Mouse (Mus musculus): ENCODE results near the gene Vezt. TPM values are rescaled to one million over a fixed set of nuclear protein-coding genes. Genes with fewer than 3 reads are reported as not detected.

The Vezt gene
- polyA plus RNA-seq, 1 experiment from 2014 or later, result 8.6 TPM

GRCm38 (mm10) chr10:94072261-94072915 lies 36.8 kb upstream of the Vezt start:
- ATAC-seq (peak; percentile 70), DNase-seq (peak; percentile 67)
- Histone ChIP-seq H3K4me1 (ENCODE audit: insufficient read depth) (peaks cover 31% of the 10 kb centered on the region), H3K9ac (replicated peaks) (0 out of 2 replicates have a peak overlapping the region, but pooled peaks have one; percentile 4), H3K9me3 (ENCODE audit: low read length) (no peaks in the 10 kb centered on the region), H3K4me2 (ENCODE audit: low read depth, low read length) (peak overlapping the region; percentile 50), H3K27ac (ENCODE audit: low read depth) (peak overlapping the region; percentile 88), H3K27me3 (ENCODE audit: insufficient read depth, low read length) (no peaks in the 10 kb centered on the region), H3K4me3 (ENCODE audit: low read depth, low read length) (no peak overlapping the region), H3K36me3 (replicated peaks; ENCODE audit: insufficient read depth, low read length) (peaks cover 6% of the 10 kb centered on the region; the same call in 1 of the 2 replicates)
- WGBS (ENCODE audit: insufficient replicate concordance), result 32% methylated on average over 10 of the region's 10 CpGs
- TF ChIP-seq CTCF (IDR thresholded peaks at IDR 0.05; ENCODE audit: low read depth), result no peak
- TF ChIP-seq EP300 (IDR thresholded peaks at IDR 0.05; ENCODE audit: low read depth), result 0 out of 2 replicates have a peak, but pooled peaks have one; percentile 41

- TF ChIP-seq EP300 (IDR thresholded peaks at IDR 0.05; ENCODE audit: low read depth), result no peak
- TF ChIP-seq CTCF (IDR thresholded peaks at IDR 0.05; ENCODE audit: low read depth), result no peak
- no peaks in the 10 kb centered on the region for H3K27me3 ChIP-seq (ENCODE audit: insufficient read depth, low read length)
- H3K36me3 ChIP-seq (replicated peaks; ENCODE audit: insufficient read depth, low read length), result peaks cover 8% of the 10 kb centered on the region; the same call in 1 of the 2 replicates
- peak overlapping the region; percentile 88 for H3K27ac ChIP-seq (ENCODE audit: low read depth)
- no peak for ATAC-seq
- peak overlapping the region; percentile 50; the same call in 1 of the 2 replicates for H3K4me2 ChIP-seq (ENCODE audit: low read depth, low read length)
- H3K4me1 ChIP-seq (ENCODE audit: insufficient read depth), result peaks cover 28% of the 10 kb centered on the region
- no peaks in the 10 kb centered on the region for H3K9me3 ChIP-seq (ENCODE audit: low read length)
- WGBS (ENCODE audit: insufficient replicate concordance), result 56% methylated on average over 7 of the region's 7 CpGs
- no peak overlapping the region for H3K9ac ChIP-seq (replicated peaks)
- no peak overlapping the region for H3K4me3 ChIP-seq (ENCODE audit: low read depth, low read length)
- no peak for DNase-seq
Observed at GRCm38 (mm10) chr10:94071641-94072040, 36.0 kb upstream of the Vezt start.

- Histone ChIP-seq H3K9me3 (ENCODE audit: low read length) (no peaks in the 10 kb centered on the region), H3K27me3 (ENCODE audit: insufficient read depth, low read length) (no peaks in the 10 kb centered on the region), H3K9ac (replicated peaks) (no peak overlapping the region), H3K4me1 (ENCODE audit: insufficient read depth) (peaks cover 28% of the 10 kb centered on the region), H3K4me3 (ENCODE audit: low read depth, low read length) (no peak overlapping the region), H3K27ac (ENCODE audit: low read depth) (peak overlapping the region; percentile 75), H3K4me2 (ENCODE audit: low read depth, low read length) (no peak overlapping the region), H3K36me3 (replicated peaks; ENCODE audit: insufficient read depth, low read length) (0 out of 2 replicates have a peak, but pooled peaks cover 3% of the 10 kb centered on the region)
- DNase-seq (peak; percentile 65), ATAC-seq (peak; percentile 86)
- TF ChIP-seq CTCF (IDR thresholded peaks at IDR 0.05; ENCODE audit: low read depth) (peak; percentile 11; the same call in 1 of the 2 replicates), EP300 (IDR thresholded peaks at IDR 0.05; ENCODE audit: low read depth) (no peak; the same call in 1 of the 2 replicates)
- 66% methylated on average over 5 of the region's 5 CpGs for WGBS (ENCODE audit: insufficient replicate concordance)
Observed at GRCm38 (mm10) chr10:94068701-94069100, 33.1 kb upstream of the Vezt start.

DNA sequence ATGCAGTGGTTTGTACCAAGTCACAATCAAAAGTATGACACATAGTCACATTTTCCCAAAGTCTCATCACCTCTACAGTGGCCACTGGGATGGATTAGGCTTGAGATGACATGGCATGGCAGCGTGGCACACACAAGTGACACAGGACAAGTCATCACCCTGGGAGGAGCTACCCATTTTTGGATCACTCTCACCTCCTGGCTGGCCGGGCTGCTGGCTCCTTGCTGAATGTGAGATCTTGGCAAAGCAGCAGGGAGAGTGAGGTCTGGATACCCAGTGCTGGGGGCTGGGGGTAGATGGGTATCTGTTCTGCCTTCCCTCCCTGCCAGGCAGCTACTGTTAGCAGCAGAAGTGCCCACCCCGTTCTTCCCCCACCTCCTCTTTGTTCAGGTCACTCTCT lies 31.3 kb upstream of the Vezt start:
- WGBS (ENCODE audit: insufficient replicate concordance), result 81% methylated on average over 3 of the region's 3 CpGs
- ATAC-seq, result no peak
- H3K27ac ChIP-seq (ENCODE audit: low read depth), result no peak overlapping the region
- H3K4me2 ChIP-seq (ENCODE audit: low read depth, low read length), result no peak overlapping the region
- no peak for TF ChIP-seq EP300 (IDR thresholded peaks at IDR 0.05; ENCODE audit: low read depth)
- TF ChIP-seq CTCF (IDR thresholded peaks at IDR 0.05; ENCODE audit: low read depth), result no peak
- H3K4me1 ChIP-seq (ENCODE audit: insufficient read depth), result peaks cover 14% of the 10 kb centered on the region
- DNase-seq, result no peak
- no peaks in the 10 kb centered on the region for H3K9me3 ChIP-seq (ENCODE audit: low read length)
- no peak overlapping the region for H3K4me3 ChIP-seq (ENCODE audit: low read depth, low read length)
- 0 out of 2 replicates have a peak, but pooled peaks cover 3% of the 10 kb centered on the region for H3K36me3 ChIP-seq (replicated peaks; ENCODE audit: insufficient read depth, low read length)
- no peaks in the 10 kb centered on the region for H3K27me3 ChIP-seq (ENCODE audit: insufficient read depth, low read length)
- no peak overlapping the region for H3K9ac ChIP-seq (replicated peaks)

DNA sequence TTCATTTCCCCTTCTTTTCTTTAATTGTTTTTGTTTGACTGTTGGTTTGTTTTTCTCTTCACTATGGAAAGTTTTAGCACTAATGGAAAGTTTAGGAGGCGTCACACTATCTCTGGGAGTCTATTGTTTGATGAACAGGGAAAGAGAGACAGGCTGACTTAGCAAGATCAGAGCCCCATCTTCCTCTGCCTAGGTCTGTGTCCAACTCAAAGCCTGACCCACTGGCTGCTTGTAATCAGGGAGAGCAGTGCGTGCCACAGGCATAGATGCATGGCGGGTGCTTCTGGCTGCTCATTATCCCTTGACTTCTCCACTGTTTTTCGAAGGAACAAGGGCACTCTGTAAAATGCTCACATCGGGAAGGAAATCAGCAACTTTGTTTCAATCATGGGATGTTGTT lies 26.7 kb upstream of the Vezt start:
- H3K9me3 ChIP-seq (ENCODE audit: low read length), result no peaks in the 10 kb centered on the region
- peaks cover 17% of the 10 kb centered on the region for H3K4me1 ChIP-seq (ENCODE audit: insufficient read depth)
- H3K4me2 ChIP-seq (ENCODE audit: low read depth, low read length), result no peak overlapping the region
- H3K9ac ChIP-seq (replicated peaks), result no peak overlapping the region
- DNase-seq (no peak), ATAC-seq (no peak)
- 77% methylated on average over 5 of the region's 5 CpGs for WGBS (ENCODE audit: insufficient replicate concordance)
- H3K4me3 ChIP-seq (ENCODE audit: low read depth, low read length), result no peak overlapping the region
- no peaks in the 10 kb centered on the region for H3K27me3 ChIP-seq (ENCODE audit: insufficient read depth, low read length)
- H3K36me3 ChIP-seq (replicated peaks; ENCODE audit: insufficient read depth, low read length), result 0 out of 2 replicates have a peak, but pooled peaks cover 3% of the 10 kb centered on the region
- no peak overlapping the region for H3K27ac ChIP-seq (ENCODE audit: low read depth)
- TF ChIP-seq CTCF (IDR thresholded peaks at IDR 0.05; ENCODE audit: low read depth) (no peak), EP300 (IDR thresholded peaks at IDR 0.05; ENCODE audit: low read depth) (no peak)

- H3K4me3 ChIP-seq (ENCODE audit: low read depth, low read length), result no peak overlapping the region
- H3K4me2 ChIP-seq (ENCODE audit: low read depth, low read length), result no peak overlapping the region
- H3K27me3 ChIP-seq (ENCODE audit: insufficient read depth, low read length), result no peaks in the 10 kb centered on the region
- H3K9ac ChIP-seq (replicated peaks), result no peak overlapping the region
- no peaks in the 10 kb centered on the region for H3K36me3 ChIP-seq (replicated peaks; ENCODE audit: insufficient read depth, low read length)
- ATAC-seq (peak; percentile 95), DNase-seq (peak; percentile 62)
- TF ChIP-seq CTCF (IDR thresholded peaks at IDR 0.05; ENCODE audit: low read depth) (no peak), EP300 (IDR thresholded peaks at IDR 0.05; ENCODE audit: low read depth) (0 out of 2 replicates have a peak, but pooled peaks have one; percentile 50)
- H3K9me3 ChIP-seq (ENCODE audit: low read length), result no peaks in the 10 kb centered on the region
- H3K27ac ChIP-seq (ENCODE audit: low read depth), result peak overlapping the region; percentile 78
- peaks cover 17% of the 10 kb centered on the region for H3K4me1 ChIP-seq (ENCODE audit: insufficient read depth)
- WGBS (ENCODE audit: insufficient replicate concordance), result 39% methylated on average over 8 of the region's 8 CpGs
Observed at GRCm38 (mm10) chr10:94060190-94060589, 24.6 kb upstream of the Vezt start.
